Mouse (Mus musculus): Measurements from ENCODE around the gene Papln. TPM values are rescaled to one million over a fixed set of nuclear protein-coding genes. Genes with fewer than 3 reads are reported as not detected.
A peak's percentile ranks its signal among the peaks of the same experiment; 100 is the strongest.

The Papln gene
- 2.1 and 2.5 TPM in 2 replicates for polyA plus RNA-seq (2015; fragmentation: Nextera tagmentation; extraction: Ambion mirVana)

GRCm38 (mm10) chr12:83763311-83764043, at the start of gene Papln:
Gene Papln, plus strand, starts transcription at chr12:83763634.
- WGBS: 8% methylated on average over 28 of the region's 31 CpGs
- Histone ChIP-seq H3K27ac (replicated peaks) (peak within 1 kb of the TSS; percentile 71), H3K9me3 (ENCODE audit: control insufficient read depth, low read length) (no peaks in the 10 kb centered on the region), H3K27me3 (ENCODE audit: control insufficient read depth, insufficient read depth, low read length) (no peaks in the 10 kb centered on the region), H3K4me3 (ENCODE audit: low read depth, low read length) (peak within 1 kb of the TSS; percentile 36), H3K36me3 (ENCODE audit: control insufficient read depth, insufficient read depth, low read length) (no peaks in the 10 kb centered on the region), H3K9ac (ENCODE audit: low read length) (peak within 1 kb of the TSS; percentile 57), H3K4me1 (replicated peaks; ENCODE audit: control insufficient read depth, insufficient read depth) (peaks cover 3% of the 10 kb centered on the region; the same call in 1 of the 2 replicates), H3K4me2 (replicated peaks; ENCODE audit: low read depth) (peak within 1 kb of the TSS; percentile 75)
- ATAC-seq (ENCODE audit: low FRiP score, low TSS enrichment) (peak; percentile 53), DNase-seq (ENCODE audit: low spot score) (peak; percentile 61)
- no peak for TF ChIP-seq EP300 (optimal IDR thresholded peaks at IDR 0.05)
- no peak for TF ChIP-seq CTCF (IDR thresholded peaks at IDR 0.05; ENCODE audit: low read depth)

DNA sequence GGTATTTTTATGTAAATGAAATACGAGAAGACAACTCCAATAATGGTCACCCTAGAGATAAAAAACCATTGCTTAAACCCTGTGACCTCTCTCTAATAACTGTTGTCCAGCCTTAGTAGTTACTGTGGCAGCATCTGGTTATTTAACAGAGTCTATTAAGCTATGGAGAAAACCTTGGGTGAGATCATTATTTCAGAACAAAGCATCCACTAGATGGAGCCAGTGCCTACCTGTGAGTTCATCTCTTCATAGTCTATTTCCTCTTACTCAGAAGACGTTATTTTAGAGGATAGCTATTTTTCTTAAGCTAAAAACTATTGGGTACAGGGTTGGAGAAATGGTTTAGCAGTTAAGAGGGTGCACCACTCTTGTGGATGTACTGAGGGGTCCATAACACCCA, 49.7 kb upstream of the Papln start:
- TF ChIP-seq EP300 (optimal IDR thresholded peaks at IDR 0.05) (no peak), CTCF (IDR thresholded peaks at IDR 0.05; ENCODE audit: low read depth) (peak; percentile 87)
- peaks cover 10% of the 10 kb centered on the region for H3K36me3 ChIP-seq (ENCODE audit: control insufficient read depth, insufficient read depth, low read length)
- H3K9ac ChIP-seq (ENCODE audit: low read length): no peak overlapping the region
- no peaks in the 10 kb centered on the region for H3K4me1 ChIP-seq (replicated peaks; ENCODE audit: control insufficient read depth, insufficient read depth)
- H3K9me3 ChIP-seq (ENCODE audit: control insufficient read depth, low read length): no peaks in the 10 kb centered on the region
- no peak overlapping the region for H3K4me3 ChIP-seq (ENCODE audit: low read depth, low read length)
- DNase-seq (ENCODE audit: low spot score) (no peak), ATAC-seq (ENCODE audit: low FRiP score, low TSS enrichment) (0 out of 2 replicates have a peak, but pooled peaks have one; percentile 21)
- no peak overlapping the region for H3K4me2 ChIP-seq (replicated peaks; ENCODE audit: low read depth)
- no peak overlapping the region for H3K27ac ChIP-seq (replicated peaks)
- 39% methylated on average over 2 of the region's 2 CpGs for WGBS
- no peaks in the 10 kb centered on the region for H3K27me3 ChIP-seq (ENCODE audit: control insufficient read depth, insufficient read depth, low read length)

- no peak overlapping the region for H3K4me3 ChIP-seq (ENCODE audit: low read depth, low read length)
- H3K36me3 ChIP-seq (ENCODE audit: control insufficient read depth, insufficient read depth, low read length): peaks cover 10% of the 10 kb centered on the region
- H3K9ac ChIP-seq (ENCODE audit: low read length): no peak overlapping the region
- H3K9me3 ChIP-seq (ENCODE audit: control insufficient read depth, low read length): no peaks in the 10 kb centered on the region
- TF ChIP-seq EP300 (optimal IDR thresholded peaks at IDR 0.05) (no peak), CTCF (IDR thresholded peaks at IDR 0.05; ENCODE audit: low read depth) (no peak)
- H3K27ac ChIP-seq (replicated peaks): no peak overlapping the region
- H3K27me3 ChIP-seq (ENCODE audit: control insufficient read depth, insufficient read depth, low read length): no peaks in the 10 kb centered on the region
- peaks cover 3% of the 10 kb centered on the region; the same call in 1 of the 2 replicates for H3K4me1 ChIP-seq (replicated peaks; ENCODE audit: control insufficient read depth, insufficient read depth)
- no peak overlapping the region for H3K4me2 ChIP-seq (replicated peaks; ENCODE audit: low read depth)
- DNase-seq (ENCODE audit: low spot score) (no peak), ATAC-seq (ENCODE audit: low FRiP score, low TSS enrichment) (no peak)
- 88% methylated on average over 15 of the region's 15 CpGs for WGBS
Measured at GRCm38 (mm10) chr12:83716416-83717184, 46.8 kb upstream of the Papln start.

DNA sequence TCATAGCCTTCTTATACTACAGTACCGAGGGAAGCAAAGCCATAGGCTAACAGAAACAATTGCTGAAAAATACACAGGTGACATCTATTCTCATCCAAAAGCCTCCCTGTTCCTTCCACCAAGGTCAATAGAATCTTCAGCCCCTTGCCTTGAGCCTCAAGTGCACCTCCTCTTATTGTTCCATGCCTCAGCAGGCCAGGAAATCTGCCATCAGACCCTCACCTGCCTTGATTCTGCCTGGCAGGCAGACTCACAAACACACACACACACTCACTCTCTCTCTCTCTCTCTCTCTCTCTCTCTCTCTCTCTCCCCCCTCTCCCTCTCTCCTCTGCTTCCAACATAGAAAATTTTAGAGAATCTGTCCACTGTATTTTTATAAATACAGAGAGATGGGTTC, 44.0 kb upstream of the Papln start:
- H3K27me3 ChIP-seq (ENCODE audit: control insufficient read depth, insufficient read depth, low read length): no peaks in the 10 kb centered on the region
- no peak overlapping the region for H3K4me3 ChIP-seq (ENCODE audit: low read depth, low read length)
- H3K4me2 ChIP-seq (replicated peaks; ENCODE audit: low read depth): no peak overlapping the region
- peaks cover 9% of the 10 kb centered on the region for H3K36me3 ChIP-seq (ENCODE audit: control insufficient read depth, insufficient read depth, low read length)
- DNase-seq (ENCODE audit: low spot score) (no peak), ATAC-seq (ENCODE audit: low FRiP score, low TSS enrichment) (no peak)
- peaks cover 3% of the 10 kb centered on the region; the same call in 1 of the 2 replicates for H3K4me1 ChIP-seq (replicated peaks; ENCODE audit: control insufficient read depth, insufficient read depth)
- 88% methylated on average over 1 of the region's 1 CpGs for WGBS
- no peaks in the 10 kb centered on the region for H3K9me3 ChIP-seq (ENCODE audit: control insufficient read depth, low read length)
- H3K27ac ChIP-seq (replicated peaks): no peak overlapping the region
- TF ChIP-seq EP300 (optimal IDR thresholded peaks at IDR 0.05) (no peak), CTCF (IDR thresholded peaks at IDR 0.05; ENCODE audit: low read depth) (no peak)
- no peak overlapping the region for H3K9ac ChIP-seq (ENCODE audit: low read length)

- H3K27me3 ChIP-seq (ENCODE audit: control insufficient read depth, insufficient read depth, low read length): no peaks in the 10 kb centered on the region
- peak overlapping the region; percentile 34; the same call in 1 of the 2 replicates for H3K4me2 ChIP-seq (replicated peaks; ENCODE audit: low read depth)
- ATAC-seq (ENCODE audit: low FRiP score, low TSS enrichment) (peak; percentile 35; the same call in 1 of the 2 replicates), DNase-seq (ENCODE audit: low spot score) (no peak)
- H3K27ac ChIP-seq (replicated peaks): peak overlapping the region; percentile 93
- peaks cover 10% of the 10 kb centered on the region for H3K36me3 ChIP-seq (ENCODE audit: control insufficient read depth, insufficient read depth, low read length)
- H3K4me1 ChIP-seq (replicated peaks; ENCODE audit: control insufficient read depth, insufficient read depth): peaks cover 3% of the 10 kb centered on the region; the same call in 1 of the 2 replicates
- no peak overlapping the region for H3K9ac ChIP-seq (ENCODE audit: low read length)
- WGBS: 27% methylated on average over 6 of the region's 6 CpGs
- TF ChIP-seq EP300 (optimal IDR thresholded peaks at IDR 0.05): no peak
- no peak for TF ChIP-seq CTCF (IDR thresholded peaks at IDR 0.05; ENCODE audit: low read depth)
- no peaks in the 10 kb centered on the region for H3K9me3 ChIP-seq (ENCODE audit: control insufficient read depth, low read length)
- no peak overlapping the region for H3K4me3 ChIP-seq (ENCODE audit: low read depth, low read length)
Measured at GRCm38 (mm10) chr12:83721281-83721680, 42.2 kb upstream of the Papln start.

All from stomach, postnatal 0 days (tissue).